Mouse (Mus musculus): Measurements from ENCODE around the gene Sema6d.
"Not testable (repeated sequence)": the region's sequence is repeated elsewhere in the genome, so short reads cannot be mapped to it uniquely, and the experiment has no call there.

Sema6d gene

GRCm38 (mm10) chr2:124293601-124294000 is 203.8 kb downstream of the Sema6d start:
- DNase-seq (ENCODE audit: low spot score), result no peak

GRCm38 (mm10) chr2:124298351-124298750 is 208.6 kb downstream of the Sema6d start:
- DNase-seq (ENCODE audit: low spot score), result no peak

GRCm38 (mm10) chr2:124298872-124299271 is 209.1 kb downstream of the Sema6d start:
- DNase-seq (ENCODE audit: low spot score), result no peak

- DNase-seq (ENCODE audit: low spot score), result no peak
These were observed 218.8 kb downstream of the Sema6d start for GRCm38 (mm10) chr2:124308605-124309004.

GRCm38 (mm10) chr2:124309361-124310128 is 219.8 kb downstream of the Sema6d start:
- DNase-seq (ENCODE audit: low spot score), result no peak

- DNase-seq (ENCODE audit: low spot score), result no peak
These were observed 232.9 kb downstream of the Sema6d start for GRCm38 (mm10) chr2:124322528-124323215.

- DNase-seq (ENCODE audit: low spot score), result no peak
These were observed 234.4 kb downstream of the Sema6d start for GRCm38 (mm10) chr2:124324107-124324724.

- no peak for DNase-seq (ENCODE audit: low spot score)
These were observed 239.8 kb downstream of the Sema6d start for GRCm38 (mm10) chr2:124329473-124330130.

GRCm38 (mm10) chr2:124332890-124333289 is 243.1 kb downstream of the Sema6d start:
- no peak for DNase-seq (ENCODE audit: low spot score)

GRCm38 (mm10) chr2:124334655-124335054 is 244.9 kb downstream of the Sema6d start:
- not testable (repeated sequence) for DNase-seq (ENCODE audit: low spot score)

GRCm38 (mm10) chr2:124338296-124338695 is 248.5 kb downstream of the Sema6d start:
- DNase-seq (ENCODE audit: low spot score), result no peak

- DNase-seq (ENCODE audit: low spot score), result no peak
These were observed 264.4 kb downstream of the Sema6d start for GRCm38 (mm10) chr2:124354191-124354590.

GRCm38 (mm10) chr2:124354716-124355115 is 264.9 kb downstream of the Sema6d start:
- DNase-seq (ENCODE audit: low spot score), result no peak

GRCm38 (mm10) chr2:124369291-124369690 is 279.5 kb downstream of the Sema6d start:
- DNase-seq (ENCODE audit: low spot score), result no peak

- DNase-seq (ENCODE audit: low spot score), result peak; percentile 9
These were observed 280.2 kb downstream of the Sema6d start for GRCm38 (mm10) chr2:124369991-124370390.

GRCm38 (mm10) chr2:124371363-124371762 is 281.6 kb downstream of the Sema6d start:
- no peak for DNase-seq (ENCODE audit: low spot score)

GRCm38 (mm10) chr2:124385053-124385452 is 295.3 kb downstream of the Sema6d start:
- DNase-seq (ENCODE audit: low spot score), result no peak

- DNase-seq (ENCODE audit: low spot score), result no peak
These were observed 296.0 kb downstream of the Sema6d start for GRCm38 (mm10) chr2:124385722-124386121.

GRCm38 (mm10) chr2:124388269-124388668 is 298.5 kb downstream of the Sema6d start:
- no peak for DNase-seq (ENCODE audit: low spot score)

- no peak for DNase-seq (ENCODE audit: low spot score)
These were observed 307.0 kb downstream of the Sema6d start for GRCm38 (mm10) chr2:124396733-124397132.

GRCm38 (mm10) chr2:124397304-124397703 is 307.5 kb downstream of the Sema6d start:
- DNase-seq (ENCODE audit: low spot score), result no peak

GRCm38 (mm10) chr2:124399611-124400010 is 309.8 kb downstream of the Sema6d start:
- DNase-seq (ENCODE audit: low spot score), result no peak
